Mouse (Mus musculus): ENCODE data around the gene Pcdh7. TPM values are rescaled to one million over a fixed set of nuclear protein-coding genes. Genes with fewer than 3 reads are reported as not detected.

The Pcdh7 gene
- polyA plus RNA-seq, 1 experiment = 3.6 TPM

DNA sequence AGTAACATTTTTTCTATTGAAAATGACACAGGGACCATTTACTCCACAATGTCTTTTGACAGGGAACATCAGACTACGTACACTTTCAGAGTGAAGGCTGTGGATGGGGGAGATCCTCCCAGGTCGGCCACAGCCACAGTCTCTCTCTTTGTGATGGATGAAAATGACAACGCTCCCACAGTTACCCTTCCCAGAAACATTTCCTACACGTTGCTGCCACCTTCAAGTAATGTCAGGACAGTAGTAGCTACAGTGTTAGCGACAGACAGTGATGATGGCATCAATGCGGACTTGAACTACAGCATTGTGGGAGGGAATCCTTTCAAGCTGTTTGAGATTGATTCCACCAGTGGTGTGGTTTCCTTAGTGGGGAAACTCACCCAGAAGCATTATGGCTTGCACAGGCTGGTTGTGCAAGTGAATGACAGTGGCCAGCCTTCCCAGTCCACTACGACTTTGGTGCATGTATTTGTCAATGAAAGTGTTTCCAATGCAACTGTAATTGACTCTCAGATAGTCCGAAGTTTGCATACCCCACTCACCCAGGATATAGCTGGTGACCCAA is 3.5 kb downstream of the Pcdh7 start:
- DNase-seq = no peak
- Histone ChIP-seq H3K4me1 (replicated peaks; ENCODE audit: control insufficient read depth, insufficient read depth, low read length) (peaks cover 33% of the 10 kb centered on the region), H3K4me3 (ENCODE audit: control insufficient read depth, insufficient read depth, low read length) (no peak overlapping the region), H3K36me3 (ENCODE audit: control insufficient read depth, insufficient read depth, low read length) (no peaks in the 10 kb centered on the region), H3K27ac (ENCODE audit: control insufficient read depth, insufficient read depth, low read length) (no peak overlapping the region), H3K27me3 (ENCODE audit: control insufficient read depth, insufficient read depth, low read length) (peaks cover 16% of the 10 kb centered on the region)
- TF ChIP-seq POLR2A (IDR thresholded peaks at IDR 0.05; ENCODE audit: control insufficient read depth, extremely low read depth, insufficient read depth, low read length, poor library complexity) (no peak), CTCF (IDR thresholded peaks at IDR 0.05; ENCODE audit: borderline replicate concordance, control insufficient read depth, extremely low read depth, insufficient read depth, low read length, poor library complexity) (no peak)
- WGBS = 84% methylated on average over 8 of the region's 8 CpGs

DNA sequence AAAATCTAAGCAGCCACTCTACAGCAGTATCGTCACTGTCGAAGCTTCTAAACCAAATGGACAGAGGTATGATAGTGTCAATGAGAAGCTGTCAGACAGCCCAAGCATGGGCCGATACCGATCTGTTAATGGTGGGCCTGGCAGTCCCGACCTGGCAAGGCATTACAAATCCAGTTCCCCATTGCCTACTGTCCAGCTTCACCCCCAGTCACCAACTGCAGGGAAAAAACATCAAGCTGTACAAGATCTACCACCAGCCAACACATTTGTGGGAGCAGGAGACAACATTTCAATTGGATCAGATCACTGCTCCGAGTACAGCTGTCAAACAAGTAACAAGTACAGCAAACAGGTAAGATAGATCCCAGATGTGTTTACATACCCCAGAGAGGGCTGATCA is 4.2 kb downstream of the Pcdh7 start:
- H3K36me3 ChIP-seq (ENCODE audit: control insufficient read depth, insufficient read depth, low read length) = no peaks in the 10 kb centered on the region
- 74% methylated on average over 6 of the region's 6 CpGs for WGBS
- TF ChIP-seq CTCF (IDR thresholded peaks at IDR 0.05; ENCODE audit: borderline replicate concordance, control insufficient read depth, extremely low read depth, insufficient read depth, low read length, poor library complexity) = no peak
- TF ChIP-seq POLR2A (IDR thresholded peaks at IDR 0.05; ENCODE audit: control insufficient read depth, extremely low read depth, insufficient read depth, low read length, poor library complexity) = no peak
- no peak overlapping the region for H3K27ac ChIP-seq (ENCODE audit: control insufficient read depth, insufficient read depth, low read length)
- no peak for DNase-seq
- peaks cover 26% of the 10 kb centered on the region for H3K4me1 ChIP-seq (replicated peaks; ENCODE audit: control insufficient read depth, insufficient read depth, low read length)
- peaks cover 15% of the 10 kb centered on the region for H3K27me3 ChIP-seq (ENCODE audit: control insufficient read depth, insufficient read depth, low read length)
- H3K4me3 ChIP-seq (ENCODE audit: control insufficient read depth, insufficient read depth, low read length) = no peak overlapping the region

GRCm38 (mm10) chr5:57733451-57733850 is 15.7 kb downstream of the Pcdh7 start:
- Histone ChIP-seq H3K27ac (ENCODE audit: control insufficient read depth, insufficient read depth, low read length) (no peak overlapping the region), H3K27me3 (ENCODE audit: control insufficient read depth, insufficient read depth, low read length) (no peaks in the 10 kb centered on the region), H3K4me3 (ENCODE audit: control insufficient read depth, insufficient read depth, low read length) (no peak overlapping the region), H3K36me3 (ENCODE audit: control insufficient read depth, insufficient read depth, low read length) (no peaks in the 10 kb centered on the region), H3K4me1 (replicated peaks; ENCODE audit: control insufficient read depth, insufficient read depth, low read length) (no peaks in the 10 kb centered on the region)
- no peak for TF ChIP-seq POLR2A (IDR thresholded peaks at IDR 0.05; ENCODE audit: control insufficient read depth, extremely low read depth, insufficient read depth, low read length, poor library complexity)
- TF ChIP-seq CTCF (IDR thresholded peaks at IDR 0.05; ENCODE audit: borderline replicate concordance, control insufficient read depth, extremely low read depth, insufficient read depth, low read length, poor library complexity) = no peak
- no peak for DNase-seq
- 95% methylated on average over 1 of the region's 1 CpGs for WGBS

GRCm38 (mm10) chr5:57735723-57736122 is 18.0 kb downstream of the Pcdh7 start:
- Histone ChIP-seq H3K4me1 (replicated peaks; ENCODE audit: control insufficient read depth, insufficient read depth, low read length) (no peaks in the 10 kb centered on the region), H3K4me3 (ENCODE audit: control insufficient read depth, insufficient read depth, low read length) (no peak overlapping the region), H3K27me3 (ENCODE audit: control insufficient read depth, insufficient read depth, low read length) (no peaks in the 10 kb centered on the region), H3K27ac (ENCODE audit: control insufficient read depth, insufficient read depth, low read length) (no peak overlapping the region), H3K36me3 (ENCODE audit: control insufficient read depth, insufficient read depth, low read length) (no peaks in the 10 kb centered on the region)
- DNase-seq = no peak
- WGBS = 8% methylated on average over 6 of the region's 6 CpGs
- TF ChIP-seq CTCF (IDR thresholded peaks at IDR 0.05; ENCODE audit: borderline replicate concordance, control insufficient read depth, extremely low read depth, insufficient read depth, low read length, poor library complexity) = no peak
- TF ChIP-seq POLR2A (IDR thresholded peaks at IDR 0.05; ENCODE audit: control insufficient read depth, extremely low read depth, insufficient read depth, low read length, poor library complexity) = no peak

DNA sequence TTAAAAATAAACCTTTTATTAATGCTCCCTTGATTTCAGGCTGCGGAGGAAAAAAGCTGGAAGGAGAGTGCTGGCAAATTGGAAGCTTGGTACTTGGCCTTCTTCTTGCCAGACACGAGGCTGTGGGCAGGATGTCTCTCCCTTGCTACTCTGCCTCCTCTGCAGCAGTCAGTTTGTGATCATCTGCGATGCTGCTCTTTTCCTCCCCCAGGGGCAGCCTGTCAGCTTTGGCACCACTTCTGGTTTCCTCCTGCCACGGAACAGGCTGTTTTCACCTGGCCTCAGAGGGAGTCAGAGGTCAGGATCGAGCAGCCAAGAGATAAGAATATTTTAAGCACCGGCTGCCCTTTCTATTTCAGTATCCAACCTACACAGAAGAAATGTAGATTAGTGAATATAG is 25.2 kb downstream of the Pcdh7 start:
- WGBS = 15% methylated on average over 6 of the region's 6 CpGs
- no peak for DNase-seq
- no peaks in the 10 kb centered on the region for H3K27me3 ChIP-seq (ENCODE audit: control insufficient read depth, insufficient read depth, low read length)

DNA sequence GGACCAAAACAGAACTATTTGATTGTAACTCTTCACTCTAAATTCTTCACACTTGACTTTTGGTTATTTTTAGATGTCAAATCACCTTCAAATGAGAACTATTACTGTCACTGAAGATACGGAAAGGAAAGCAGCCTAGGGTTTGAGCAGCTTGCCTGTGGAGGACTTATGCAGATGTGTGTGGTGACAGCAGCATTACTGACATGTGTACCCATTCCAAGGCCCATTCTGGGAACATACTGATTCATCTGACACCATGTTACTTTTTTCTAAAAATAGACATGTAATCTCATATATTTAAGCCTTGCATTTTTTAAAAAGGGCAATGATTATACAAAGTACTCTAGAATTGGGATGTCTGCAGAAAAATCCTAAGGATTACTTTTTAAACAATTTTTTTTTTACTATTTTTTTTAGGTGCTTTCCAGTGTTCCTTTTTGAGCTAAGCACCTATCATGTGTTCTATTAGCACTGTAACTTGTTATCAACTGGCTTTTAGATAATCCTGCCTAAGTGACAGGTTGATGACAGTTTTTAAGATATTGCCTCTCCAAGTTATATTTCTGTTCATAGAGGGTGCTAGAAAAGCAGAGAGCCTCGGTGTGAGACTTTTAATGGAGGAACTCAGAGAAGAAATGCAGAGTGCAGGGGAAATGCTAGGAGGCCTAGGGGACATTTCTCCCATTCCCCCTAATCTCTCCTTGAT is 26.3 kb downstream of the Pcdh7 start:
- no peaks in the 10 kb centered on the region for H3K27me3 ChIP-seq (ENCODE audit: control insufficient read depth, insufficient read depth, low read length)
- no peak overlapping the region for H3K27ac ChIP-seq (ENCODE audit: control insufficient read depth, insufficient read depth, low read length)
- no peak for TF ChIP-seq CTCF (IDR thresholded peaks at IDR 0.05; ENCODE audit: borderline replicate concordance, control insufficient read depth, extremely low read depth, insufficient read depth, low read length, poor library complexity)
- TF ChIP-seq POLR2A (IDR thresholded peaks at IDR 0.05; ENCODE audit: control insufficient read depth, extremely low read depth, insufficient read depth, low read length, poor library complexity) = no peak
- WGBS = 94% methylated on average over 2 of the region's 2 CpGs
- no peak for DNase-seq
- H3K4me3 ChIP-seq (ENCODE audit: control insufficient read depth, insufficient read depth, low read length) = no peak overlapping the region
- H3K36me3 ChIP-seq (ENCODE audit: control insufficient read depth, insufficient read depth, low read length) = no peaks in the 10 kb centered on the region
- no peaks in the 10 kb centered on the region for H3K4me1 ChIP-seq (replicated peaks; ENCODE audit: control insufficient read depth, insufficient read depth, low read length)

More for the DNA sequence above, 25.2 kb downstream of the Pcdh7 start:
- Histone ChIP-seq H3K4me3 (ENCODE audit: control insufficient read depth, insufficient read depth, low read length) (no peak overlapping the region), H3K27ac (ENCODE audit: control insufficient read depth, insufficient read depth, low read length) (no peak overlapping the region), H3K36me3 (ENCODE audit: control insufficient read depth, insufficient read depth, low read length) (no peaks in the 10 kb centered on the region), H3K4me1 (replicated peaks; ENCODE audit: control insufficient read depth, insufficient read depth, low read length) (no peaks in the 10 kb centered on the region)
- TF ChIP-seq CTCF (IDR thresholded peaks at IDR 0.05; ENCODE audit: borderline replicate concordance, control insufficient read depth, extremely low read depth, insufficient read depth, low read length, poor library complexity) (no peak), POLR2A (IDR thresholded peaks at IDR 0.05; ENCODE audit: control insufficient read depth, extremely low read depth, insufficient read depth, low read length, poor library complexity) (no peak)
